Mouse (Mus musculus): Measurements from ENCODE around the gene Scgb1c1. TPM values are rescaled to one million over a fixed set of nuclear protein-coding genes. Genes with fewer than 3 reads are reported as not detected.

The Scgb1c1 gene
- polyA plus RNA-seq, 1 experiment from 2014 or later: not detected

DNA sequence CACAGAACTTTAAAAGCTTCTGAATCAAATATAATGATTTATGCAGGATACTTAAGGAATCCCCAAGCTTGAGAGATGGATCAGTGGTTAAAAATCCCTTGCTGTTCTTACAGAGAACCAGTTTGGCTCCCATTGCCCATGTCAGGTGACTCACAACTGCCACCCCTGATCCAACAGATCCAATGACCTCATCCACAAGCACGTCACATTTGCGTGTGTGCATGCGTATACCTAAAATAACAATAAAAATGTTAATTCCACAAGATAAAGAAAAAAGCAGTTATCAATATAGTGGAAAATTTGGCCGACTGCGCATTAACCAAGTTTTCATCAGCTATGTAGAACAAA, 24.1 kb upstream of the Scgb1c1 start:
- WGBS: 39% methylated on average over 5 of the region's 5 CpGs
- peak overlapping the region; percentile 89 for H3K9ac ChIP-seq (ENCODE audit: low read depth, low read length)

GRCm38 (mm10) chr7:140821653-140822329, 23.6 kb upstream of the Scgb1c1 start, which contains the start of gene Zfp941:
Zfp941 (minus strand) TSS chr7:140822178.
- H3K36me3 ChIP-seq (ENCODE audit: control insufficient read depth, insufficient read depth, low read length): peaks cover 2% of the 10 kb centered on the region; the same call in 1 of the 2 replicates
- no peaks in the 10 kb centered on the region for H3K27me3 ChIP-seq (ENCODE audit: control insufficient read depth, insufficient read depth, low read depth, low read length)
- under 1% methylated on average over 21 of the region's 21 CpGs for WGBS
- H3K9me3 ChIP-seq (replicated peaks; ENCODE audit: control insufficient read depth, low read length, poor library complexity, severe bottlenecking): no peaks in the 10 kb centered on the region
- H3K4me1 ChIP-seq (ENCODE audit: control insufficient read depth, insufficient read depth, low read length): peaks cover 17% of the 10 kb centered on the region
- H3K27ac ChIP-seq (ENCODE audit: low read length): peak within 1 kb of the TSS; percentile 98
- peak within 1 kb of the TSS; percentile 89 for H3K9ac ChIP-seq (ENCODE audit: low read depth, low read length)
- ATAC-seq: peak; percentile 94
- H3K4me3 ChIP-seq (ENCODE audit: low read depth, low read length): peak within 1 kb of the TSS; percentile 74
- peak within 1 kb of the TSS; percentile 69 for H3K4me2 ChIP-seq (ENCODE audit: low read length)

More for the DNA sequence above, 24.1 kb upstream of the Scgb1c1 start:
- Histone ChIP-seq H3K4me1 (ENCODE audit: control insufficient read depth, insufficient read depth, low read length) (peaks cover 18% of the 10 kb centered on the region), H3K4me2 (ENCODE audit: low read length) (peak overlapping the region; percentile 69), H3K36me3 (ENCODE audit: control insufficient read depth, insufficient read depth, low read length) (peaks cover 2% of the 10 kb centered on the region; the same call in 1 of the 2 replicates), H3K27me3 (ENCODE audit: control insufficient read depth, insufficient read depth, low read depth, low read length) (no peaks in the 10 kb centered on the region), H3K9me3 (replicated peaks; ENCODE audit: control insufficient read depth, low read length, poor library complexity, severe bottlenecking) (no peaks in the 10 kb centered on the region), H3K4me3 (ENCODE audit: low read depth, low read length) (peak overlapping the region; percentile 74), H3K27ac (ENCODE audit: low read length) (peak overlapping the region; percentile 98)
- peak; percentile 57 for ATAC-seq

DNA sequence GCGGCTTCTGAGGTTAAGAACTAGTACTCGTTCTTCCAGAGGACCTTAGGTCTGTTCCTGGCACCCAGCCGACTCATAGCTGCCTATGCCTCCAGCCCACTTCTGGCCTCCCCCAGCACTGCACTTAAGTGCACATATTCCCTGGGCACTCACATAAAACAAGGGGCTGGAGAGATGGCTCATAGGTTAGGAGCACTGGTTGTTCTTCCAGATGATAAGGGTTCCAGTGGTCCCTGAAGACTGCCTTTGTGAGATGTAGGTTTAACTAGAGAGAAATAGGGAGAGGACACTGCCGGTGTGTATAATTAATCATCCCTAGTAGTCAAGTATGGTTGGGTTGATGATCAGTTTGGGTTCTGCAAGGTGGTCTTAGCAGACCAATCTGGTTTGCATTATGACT, 22.6 kb upstream of the Scgb1c1 start:
- WGBS: 94% methylated on average over 4 of the region's 4 CpGs
- Histone ChIP-seq H3K27me3 (ENCODE audit: control insufficient read depth, insufficient read depth, low read depth, low read length) (no peaks in the 10 kb centered on the region), H3K9me3 (replicated peaks; ENCODE audit: control insufficient read depth, low read length, poor library complexity, severe bottlenecking) (no peaks in the 10 kb centered on the region), H3K36me3 (ENCODE audit: control insufficient read depth, insufficient read depth, low read length) (peaks cover 2% of the 10 kb centered on the region; the same call in 1 of the 2 replicates), H3K4me1 (ENCODE audit: control insufficient read depth, insufficient read depth, low read length) (peaks cover 11% of the 10 kb centered on the region), H3K27ac (ENCODE audit: low read length) (no peak overlapping the region), H3K4me2 (ENCODE audit: low read length) (no peak overlapping the region), H3K4me3 (ENCODE audit: low read depth, low read length) (no peak overlapping the region), H3K9ac (ENCODE audit: low read depth, low read length) (no peak overlapping the region)
- ATAC-seq: no peak

DNA sequence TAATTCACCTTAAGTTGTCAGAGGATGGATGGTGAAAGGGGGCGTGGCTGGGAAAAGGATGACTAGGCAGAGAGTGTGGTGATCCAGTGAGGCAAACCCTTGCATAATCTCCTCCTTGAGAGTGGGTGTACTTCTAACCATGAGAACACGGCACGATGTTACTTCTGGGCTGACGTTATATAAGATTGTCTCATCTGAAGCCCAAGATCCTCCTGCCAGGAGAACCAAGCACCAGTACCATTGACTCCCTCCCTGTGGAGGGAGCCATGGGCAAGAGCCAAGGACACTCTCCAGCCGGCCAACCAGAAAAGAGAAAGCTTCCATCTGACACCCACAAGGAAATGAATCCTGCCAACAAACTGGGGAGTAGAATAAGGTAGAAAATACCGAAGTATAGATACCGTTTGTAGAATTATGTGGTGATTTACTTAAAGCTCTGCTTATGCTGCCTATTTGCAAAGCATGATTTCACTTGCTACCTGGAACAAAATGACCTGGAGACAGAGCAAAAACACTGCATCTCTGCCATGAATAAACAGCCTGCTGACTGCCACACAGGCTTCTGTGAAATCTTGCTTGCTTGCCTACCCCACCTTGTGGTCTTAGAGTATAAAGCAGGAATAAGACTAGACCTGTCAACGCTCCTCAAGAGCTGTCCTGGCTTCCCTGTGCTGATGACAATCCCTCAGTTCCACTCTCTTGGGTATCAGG, 17.0 kb upstream of the Scgb1c1 start:
- Histone ChIP-seq H3K9me3 (replicated peaks; ENCODE audit: control insufficient read depth, low read length, poor library complexity, severe bottlenecking) (no peaks in the 10 kb centered on the region), H3K36me3 (ENCODE audit: control insufficient read depth, insufficient read depth, low read length) (no peaks in the 10 kb centered on the region), H3K27me3 (ENCODE audit: control insufficient read depth, insufficient read depth, low read depth, low read length) (no peaks in the 10 kb centered on the region), H3K4me2 (ENCODE audit: low read length) (no peak overlapping the region), H3K9ac (ENCODE audit: low read depth, low read length) (no peak overlapping the region), H3K27ac (ENCODE audit: low read length) (no peak overlapping the region), H3K4me3 (ENCODE audit: low read depth, low read length) (no peak overlapping the region), H3K4me1 (ENCODE audit: control insufficient read depth, insufficient read depth, low read length) (no peaks in the 10 kb centered on the region)
- ATAC-seq: peak; percentile 73; the same call in 1 of the 2 replicates
- WGBS: 42% methylated on average over 8 of the region's 8 CpGs

GRCm38 (mm10) chr7:140831447-140831846, 13.9 kb upstream of the Scgb1c1 start:
- H3K36me3 ChIP-seq (ENCODE audit: control insufficient read depth, insufficient read depth, low read length): no peaks in the 10 kb centered on the region
- no peak overlapping the region for H3K4me2 ChIP-seq (ENCODE audit: low read length)
- no peak overlapping the region for H3K4me3 ChIP-seq (ENCODE audit: low read depth, low read length)
- H3K27me3 ChIP-seq (ENCODE audit: control insufficient read depth, insufficient read depth, low read depth, low read length): no peaks in the 10 kb centered on the region
- H3K27ac ChIP-seq (ENCODE audit: low read length): no peak overlapping the region
- 73% methylated on average over 6 of the region's 6 CpGs for WGBS
- H3K9ac ChIP-seq (ENCODE audit: low read depth, low read length): no peak overlapping the region
- H3K4me1 ChIP-seq (ENCODE audit: control insufficient read depth, insufficient read depth, low read length): no peaks in the 10 kb centered on the region
- no peaks in the 10 kb centered on the region for H3K9me3 ChIP-seq (replicated peaks; ENCODE audit: control insufficient read depth, low read length, poor library complexity, severe bottlenecking)
- ATAC-seq: no peak

DNA sequence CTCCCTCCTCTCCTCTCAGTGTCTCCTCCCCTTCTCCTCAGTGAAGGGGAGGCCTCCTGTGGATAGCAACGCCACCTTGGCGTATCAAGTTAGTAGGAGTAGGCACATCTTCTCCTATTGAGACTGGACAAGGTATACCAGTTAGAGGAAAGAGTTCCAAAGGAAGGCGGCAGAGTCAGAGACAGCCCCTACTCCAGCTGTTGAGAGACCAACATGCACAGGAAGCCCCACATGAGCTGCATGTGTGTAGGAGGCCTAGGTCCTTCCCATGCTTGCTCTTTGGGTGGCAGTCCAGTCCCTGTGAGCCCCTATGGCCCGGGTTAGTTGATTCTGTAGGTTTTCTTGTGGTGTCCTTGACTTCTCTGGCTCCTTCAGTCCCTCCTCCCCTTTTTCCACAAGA, 12.0 kb upstream of the Scgb1c1 start:
- Histone ChIP-seq H3K36me3 (ENCODE audit: control insufficient read depth, insufficient read depth, low read length) (no peaks in the 10 kb centered on the region), H3K27me3 (ENCODE audit: control insufficient read depth, insufficient read depth, low read depth, low read length) (no peaks in the 10 kb centered on the region), H3K9me3 (replicated peaks; ENCODE audit: control insufficient read depth, low read length, poor library complexity, severe bottlenecking) (no peaks in the 10 kb centered on the region), H3K4me1 (ENCODE audit: control insufficient read depth, insufficient read depth, low read length) (no peaks in the 10 kb centered on the region), H3K9ac (ENCODE audit: low read depth, low read length) (no peak overlapping the region), H3K4me3 (ENCODE audit: low read depth, low read length) (no peak overlapping the region), H3K4me2 (ENCODE audit: low read length) (no peak overlapping the region), H3K27ac (ENCODE audit: low read length) (no peak overlapping the region)
- 83% methylated on average over 4 of the region's 4 CpGs for WGBS
- no peak for ATAC-seq

DNA sequence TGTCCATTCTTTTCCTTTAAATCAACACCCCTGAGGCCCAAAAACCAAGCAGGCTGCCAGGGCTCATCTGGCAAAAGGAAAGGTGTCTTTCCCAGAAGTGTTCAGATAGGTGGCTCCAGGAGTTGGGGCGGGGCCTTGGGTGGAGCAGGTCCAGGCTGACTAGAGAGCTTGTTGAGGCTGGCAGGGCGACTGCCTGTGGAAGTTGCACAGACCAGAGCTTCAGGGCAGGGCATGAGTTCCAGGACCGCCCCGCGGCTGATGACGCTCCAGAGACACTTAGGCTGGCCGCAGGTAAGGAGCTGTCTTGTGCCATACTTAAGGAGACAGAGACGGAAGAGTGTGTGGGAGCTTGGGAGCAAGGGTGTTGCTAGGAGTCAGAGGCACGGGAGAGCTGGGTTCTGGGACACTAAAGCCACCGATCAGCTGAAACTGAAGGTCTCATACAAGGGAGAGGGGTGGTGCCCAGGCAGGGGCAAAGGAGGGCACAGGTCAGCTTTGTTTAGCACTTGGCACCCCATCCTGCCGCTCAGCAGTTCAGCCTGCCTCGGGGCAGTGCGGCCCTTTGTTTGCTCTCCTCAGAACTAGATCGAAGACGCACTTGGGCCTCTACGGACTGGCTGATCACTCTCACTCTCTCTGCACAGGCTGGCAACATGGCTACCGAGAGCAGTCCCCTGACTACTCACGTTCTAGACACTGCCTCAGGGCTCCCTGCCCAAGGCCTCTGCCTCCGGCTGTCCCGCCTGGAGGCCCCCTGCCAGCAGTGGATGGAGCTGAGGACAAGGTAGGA, 10.2 kb upstream of the Scgb1c1 start, which contains the start of gene Urah:
TSS of gene Urah (plus strand) at position 51 of the 790 bp plus-strand sequence.
- no peaks in the 10 kb centered on the region for H3K36me3 ChIP-seq (ENCODE audit: control insufficient read depth, insufficient read depth, low read length)
- WGBS: 48% methylated on average over 20 of the region's 20 CpGs
- H3K27me3 ChIP-seq (ENCODE audit: control insufficient read depth, insufficient read depth, low read depth, low read length): no peaks in the 10 kb centered on the region
- no peak within 1 kb of the TSS for H3K9ac ChIP-seq (ENCODE audit: low read depth, low read length)
- no peak for ATAC-seq
- H3K27ac ChIP-seq (ENCODE audit: low read length): no peak within 1 kb of the TSS
- H3K4me1 ChIP-seq (ENCODE audit: control insufficient read depth, insufficient read depth, low read length): no peaks in the 10 kb centered on the region
- H3K4me2 ChIP-seq (ENCODE audit: low read length): no peak within 1 kb of the TSS
- H3K9me3 ChIP-seq (replicated peaks; ENCODE audit: control insufficient read depth, low read length, poor library complexity, severe bottlenecking): no peaks in the 10 kb centered on the region
- H3K4me3 ChIP-seq (ENCODE audit: low read depth, low read length): no peak within 1 kb of the TSS

DNA sequence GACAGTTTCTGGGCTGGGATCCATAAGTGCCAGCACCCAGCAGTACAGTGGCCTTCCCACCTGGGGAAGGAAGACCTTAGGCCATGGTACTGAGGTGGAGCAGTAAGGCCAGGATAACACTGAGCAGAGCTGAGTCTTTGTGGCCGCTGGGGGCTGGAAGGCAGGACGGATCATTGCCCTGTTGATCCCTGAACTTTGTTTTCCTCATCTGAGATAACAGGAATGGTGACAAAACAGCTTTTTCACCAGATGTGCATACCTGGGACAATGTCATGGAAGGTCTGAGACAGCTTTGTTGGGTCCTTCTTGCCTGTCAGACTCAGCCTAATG, 9.6 kb upstream of the Scgb1c1 start:
- ATAC-seq: no peak

More for the DNA sequence above, 9.6 kb upstream of the Scgb1c1 start:
- Histone ChIP-seq H3K9me3 (replicated peaks; ENCODE audit: control insufficient read depth, low read length, poor library complexity, severe bottlenecking) (no peaks in the 10 kb centered on the region), H3K4me3 (ENCODE audit: low read depth, low read length) (no peak overlapping the region), H3K4me1 (ENCODE audit: control insufficient read depth, insufficient read depth, low read length) (no peaks in the 10 kb centered on the region), H3K4me2 (ENCODE audit: low read length) (no peak overlapping the region), H3K36me3 (ENCODE audit: control insufficient read depth, insufficient read depth, low read length) (no peaks in the 10 kb centered on the region), H3K27ac (ENCODE audit: low read length) (no peak overlapping the region), H3K9ac (ENCODE audit: low read depth, low read length) (no peak overlapping the region), H3K27me3 (ENCODE audit: control insufficient read depth, insufficient read depth, low read depth, low read length) (peaks cover 1% of the 10 kb centered on the region; the same call in 1 of the 2 replicates)
- 89% methylated on average over 2 of the region's 2 CpGs for WGBS
